Mouse (Mus musculus) thymus, adult 18-20 months (tissue): ENCODE measurements around the gene Prkg1.

Source experiments
- DNase-seq, 2 experiments: peaks; one replicate each; pipeline ENCODE4 v3.0.0; 2022; ENCODE audit warnings: mixed read lengths in 2 of 2

Gene Prkg1

GRCm38 (mm10) chr19:31743241-31744045 lies 21.4 kb downstream of the Prkg1 start:
- DNase-seq = no peak

- DNase-seq = no peak
These were observed 49.9 kb downstream of the Prkg1 start for GRCm38 (mm10) chr19:31714900-31715299.

- no peak for DNase-seq
These were observed 50.4 kb downstream of the Prkg1 start for GRCm38 (mm10) chr19:31714418-31714817.

- no peak for DNase-seq
These were observed 51.5 kb downstream of the Prkg1 start for GRCm38 (mm10) chr19:31713321-31713720.

GRCm38 (mm10) chr19:31710336-31710735 lies 54.5 kb downstream of the Prkg1 start:
- DNase-seq = no peak

- no peak for DNase-seq
These were observed 60.8 kb downstream of the Prkg1 start for GRCm38 (mm10) chr19:31703991-31704390.

GRCm38 (mm10) chr19:31698916-31699315 lies 65.9 kb downstream of the Prkg1 start:
- DNase-seq = no peak

GRCm38 (mm10) chr19:31680821-31681220 lies 84.0 kb downstream of the Prkg1 start:
- no peak for DNase-seq

- DNase-seq = no peak
These were observed 86.5 kb downstream of the Prkg1 start for GRCm38 (mm10) chr19:31678324-31678723.

GRCm38 (mm10) chr19:31671726-31672125 lies 93.1 kb downstream of the Prkg1 start:
- DNase-seq = no peak

GRCm38 (mm10) chr19:31665007-31665406 lies 99.8 kb downstream of the Prkg1 start:
- no peak for DNase-seq

- DNase-seq = no peak
These were observed 100.5 kb downstream of the Prkg1 start for GRCm38 (mm10) chr19:31664159-31664991.

GRCm38 (mm10) chr19:31663437-31664158 lies 101.2 kb downstream of the Prkg1 start:
- DNase-seq = no peak

- DNase-seq = no peak
These were observed 102.0 kb downstream of the Prkg1 start for GRCm38 (mm10) chr19:31662802-31663201.

GRCm38 (mm10) chr19:31658751-31659397 lies 106.0 kb downstream of the Prkg1 start:
- DNase-seq = no peak

GRCm38 (mm10) chr19:31656256-31656655 lies 108.6 kb downstream of the Prkg1 start:
- DNase-seq = no peak

GRCm38 (mm10) chr19:31655826-31656225 lies 109.0 kb downstream of the Prkg1 start:
- no peak for DNase-seq

- no peak for DNase-seq
These were observed 110.8 kb downstream of the Prkg1 start for GRCm38 (mm10) chr19:31654022-31654421.

- no peak for DNase-seq
These were observed 114.4 kb downstream of the Prkg1 start for GRCm38 (mm10) chr19:31650452-31650851.

GRCm38 (mm10) chr19:31647492-31647891 lies 117.3 kb downstream of the Prkg1 start:
- no peak for DNase-seq

GRCm38 (mm10) chr19:31630899-31631869 lies 133.6 kb downstream of the Prkg1 start:
- no peak for DNase-seq
